10 mouse cellular contexts compared by ENCODE assay signal in the genomic region with DNA sequence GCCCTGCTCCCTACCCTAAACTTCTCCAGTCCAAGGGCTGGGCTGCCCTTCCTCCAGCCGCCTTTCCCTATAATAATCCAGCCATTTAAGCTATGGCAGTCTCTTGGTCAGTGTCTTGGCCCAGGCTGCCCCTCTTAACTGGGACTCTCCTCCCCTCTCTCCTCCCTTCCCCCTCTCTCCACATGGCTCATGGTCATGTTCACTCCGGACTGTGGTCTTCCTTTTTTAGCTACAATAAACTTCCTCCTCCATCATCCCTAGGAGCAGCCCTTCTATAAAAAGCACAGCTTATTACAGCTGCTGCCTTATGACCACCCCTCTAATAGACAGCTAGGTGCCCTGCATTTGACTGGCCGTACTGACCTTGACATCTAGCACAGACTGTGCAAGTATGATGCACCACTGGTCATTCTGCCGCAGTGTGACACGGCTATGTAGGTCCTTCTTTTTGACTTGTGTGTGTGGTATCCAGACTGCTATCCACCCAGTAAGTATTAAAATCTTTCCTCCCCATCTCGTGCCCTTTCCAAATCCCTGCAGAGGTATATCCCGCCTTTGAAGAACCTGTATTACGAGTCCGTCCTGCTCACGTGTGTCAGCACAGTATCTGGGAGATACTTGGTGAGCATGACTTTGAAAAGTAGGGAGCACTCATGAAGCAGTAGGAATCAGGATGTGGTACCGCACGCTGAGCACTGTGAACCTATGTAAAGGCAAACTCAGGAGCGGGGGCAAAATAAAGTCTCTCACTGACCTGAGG. TPM values are rescaled to one million over a fixed set of nuclear protein-coding genes. Genes with fewer than 3 reads are reported as not detected.
DNase-seq lines count a peak whose midpoint lies in the region; ATAC-seq and TF ChIP-seq lines count a peak whose summit lies in the region.
"Had no signal": no experiment of that assay in that cellular context is flagged by ENCODE, and none has a peak within 500 bp of the region (broad histone marks: within the 10 kb centered on the region; RNA-seq: fewer than 3 reads in every experiment).

No protein-coding gene starts in this region.

- peaks cover 20% of the 10 kb centered on the region for H3K4me1 ChIP-seq in hindbrain, embryonic 12.5 days
- peaks cover 2% of the 10 kb centered on the region; the same call in 1 of the 2 replicates for H3K4me1 ChIP-seq in hindbrain, embryonic 11.5 days (replicated peaks; ENCODE audit: control insufficient read depth, insufficient read depth, low read length)
- peaks cover 9 to 43% of the 10 kb centered on the region in 2 experiments for H3K4me1 ChIP-seq in CH12.LX (ENCODE audit: control insufficient read depth in 1 of 2, insufficient read depth in 2 of 2)
- H3K4me1 ChIP-seq in embryonic facial prominence, embryonic 12.5 days: peaks cover 23% of the 10 kb centered on the region
- H3K4me1 ChIP-seq in limb, embryonic 14.5 days (ENCODE audit: control insufficient read depth, insufficient read depth, low read length): peaks cover 20% of the 10 kb centered on the region

- DNase-seq in hindbrain, embryonic 11.5 days (ENCODE audit: low spot score): no peak
- no peak for DNase-seq in CH12.LX (ENCODE audit: extremely low read depth)
- DNase-seq in limb, embryonic 14.5 days (ENCODE audit: low spot score): no peak
- no peak for DNase-seq in left cerebral cortex, postnatal 14 days (ENCODE audit: low spot score in 2 of 2)
- DNase-seq in thymus, postnatal 4 days: no peak
- no peak for DNase-seq in thymus, postnatal 0 days (ENCODE audit: low spot score)
- DNase-seq: cerebellum, postnatal 25 days had no signal

- peaks cover 7% of the 10 kb centered on the region; the same call in 1 of the 2 replicates for H3K36me3 ChIP-seq in hindbrain, embryonic 12.5 days
- no peaks in the 10 kb centered on the region for H3K36me3 ChIP-seq in hindbrain, embryonic 11.5 days (ENCODE audit: control insufficient read depth, insufficient read depth, low read length)
- peaks cover 7 to 22% of the 10 kb centered on the region in 2 experiments for H3K36me3 ChIP-seq in CH12.LX (replicated peaks in 1 of 2; ENCODE audit: control insufficient read depth in 1 of 2, insufficient read depth in 1 of 2, low read length in 1 of 2)
- H3K36me3 ChIP-seq in embryonic facial prominence, embryonic 12.5 days: 0 out of 2 replicates have a peak, but pooled peaks cover 4% of the 10 kb centered on the region
- H3K36me3 ChIP-seq in limb, embryonic 14.5 days (ENCODE audit: control insufficient read depth, insufficient read depth, low read length): peaks cover 7% of the 10 kb centered on the region; the same call in 1 of the 2 replicates

- TF ChIP-seq RAD21 in CH12.LX (IDR thresholded peaks at IDR 0.05; ENCODE audit: low read depth, low read length): no peak

- H3K4me3 ChIP-seq in hindbrain, embryonic 12.5 days: no peak overlapping the region
- H3K4me3 ChIP-seq in hindbrain, embryonic 11.5 days (ENCODE audit: low read depth, low read length): no peak overlapping the region
- H3K4me3 ChIP-seq in CH12.LX (replicated peaks in 1 of 3; ENCODE audit: low read depth in 2 of 3, low read length in 2 of 3, poor library complexity in 1 of 3): no peak overlapping the region
- H3K4me3 ChIP-seq in embryonic facial prominence, embryonic 12.5 days: no peak overlapping the region
- no peak overlapping the region for H3K4me3 ChIP-seq in limb, embryonic 14.5 days (replicated peaks; ENCODE audit: low read length)

- 91% methylated on average over 13 of the region's 13 CpGs for whole genome bisulfite sequencing in hindbrain, embryonic 12.5 days
- WGBS in hindbrain, embryonic 11.5 days: 93% methylated on average over 13 of the region's 13 CpGs
- 88% methylated on average over 13 of the region's 13 CpGs for whole genome bisulfite sequencing in embryonic facial prominence, embryonic 12.5 days
- 81% methylated on average over 13 of the region's 13 CpGs for WGBS in limb, embryonic 14.5 days

- TF ChIP-seq CTCF in CH12.LX (conservative IDR thresholded peaks at IDR 0.05 in 1 of 2, IDR thresholded peaks at IDR 0.05 in 1 of 2; ENCODE audit: low read depth in 2 of 2, low read length in 2 of 2): no peak

- H3K9ac ChIP-seq in hindbrain, embryonic 12.5 days: peak overlapping the region; percentile 93; the same call in 1 of the 2 replicates
- no peak overlapping the region for H3K9ac ChIP-seq in hindbrain, embryonic 11.5 days (ENCODE audit: low read depth, low read length)
- no peak overlapping the region for H3K9ac ChIP-seq in CH12.LX (ENCODE audit: insufficient read depth, low read depth)
- H3K9ac ChIP-seq in embryonic facial prominence, embryonic 12.5 days: no peak overlapping the region; the same call in 1 of the 2 replicates
- H3K9ac ChIP-seq in limb, embryonic 14.5 days (ENCODE audit: low read depth, low read length, severe bottlenecking): no peak overlapping the region

- no peak overlapping the region for H3K27ac ChIP-seq in hindbrain, embryonic 12.5 days
- no peak overlapping the region for H3K27ac ChIP-seq in hindbrain, embryonic 11.5 days (ENCODE audit: low read depth, low read length)
- no peak overlapping the region for H3K27ac ChIP-seq in CH12.LX (ENCODE audit: insufficient read depth, low read depth)
- no peak overlapping the region for H3K27ac ChIP-seq in embryonic facial prominence, embryonic 12.5 days
- H3K27ac ChIP-seq in limb, embryonic 14.5 days (replicated peaks; ENCODE audit: low read depth, low read length): 0 out of 2 replicates have a peak overlapping the region, but pooled peaks have one; percentile 39

- TF ChIP-seq EP300 in CH12.LX (IDR thresholded peaks at IDR 0.05; ENCODE audit: low read length): no peak

- no peak for TF ChIP-seq POLR2A in CH12.LX (IDR thresholded peaks at IDR 0.05; ENCODE audit: low read depth, low read length)
- TF ChIP-seq POLR2A in limb, embryonic 14.5 days (IDR thresholded peaks at IDR 0.05; ENCODE audit: borderline replicate concordance, extremely low read depth, insufficient read depth, insufficient read length): no peak

- intact Hi-C loops in left cerebral cortex, postnatal 14 days (cut with DNase I): loop anchor here (2.0 kb wide), 1 partner anchor 23 kb away; no protein-coding TSS in a partner anchor

- in situ Hi-C loops in CH12.LX (cut with MboI; ENCODE audit: low pct_ligation_motif_present, low pct_unique_long_range_greater_than_20kb, low sequenced_read_pairs): no loop called here

- peak overlapping the region; percentile 82; the same call in 1 of the 2 replicates for H3K4me2 ChIP-seq in hindbrain, embryonic 12.5 days (replicated peaks)
- no peak overlapping the region for H3K4me2 ChIP-seq in hindbrain, embryonic 11.5 days (replicated peaks; ENCODE audit: low read depth, low read length)
- H3K4me2 ChIP-seq in CH12.LX (ENCODE audit: insufficient read depth, low read depth, poor library complexity, severe bottlenecking): 0 out of 2 replicates have a peak overlapping the region, but pooled peaks have one; percentile 46
- H3K4me2 ChIP-seq in embryonic facial prominence, embryonic 12.5 days (replicated peaks): peak overlapping the region; percentile 71; the same call in 1 of the 2 replicates
- peak overlapping the region; percentile 75; the same call in 1 of the 2 replicates for H3K4me2 ChIP-seq in limb, embryonic 14.5 days (replicated peaks; ENCODE audit: low read depth, low read length, severe bottlenecking)

- dilution Hi-C loops in CH12.LX (cut with MboI; ENCODE audit: extremely low pct_ligation_motif_present, extremely low pct_unique_long_range_greater_than_20kb, low sequenced_read_pairs): no loop called here

- H3K79me2 ChIP-seq in CH12.LX (replicated peaks; ENCODE audit: control insufficient read depth, extremely low read depth, insufficient read depth, poor library complexity, severe bottlenecking): peaks cover 19% of the 10 kb centered on the region

- no peaks in the 10 kb centered on the region for H3K27me3 ChIP-seq in hindbrain, embryonic 12.5 days
- no peaks in the 10 kb centered on the region for H3K27me3 ChIP-seq in hindbrain, embryonic 11.5 days (ENCODE audit: control insufficient read depth, insufficient read depth, low read length)
- H3K27me3 ChIP-seq in CH12.LX (replicated peaks): no peaks in the 10 kb centered on the region
- H3K27me3 ChIP-seq in embryonic facial prominence, embryonic 12.5 days: no peaks in the 10 kb centered on the region
- H3K27me3 ChIP-seq in limb, embryonic 14.5 days (ENCODE audit: control insufficient read depth, insufficient read depth, low read length): no peaks in the 10 kb centered on the region

- no peaks in the 10 kb centered on the region for H3K9me3 ChIP-seq in hindbrain, embryonic 12.5 days (replicated peaks)
- no peaks in the 10 kb centered on the region for H3K9me3 ChIP-seq in hindbrain, embryonic 11.5 days (ENCODE audit: control insufficient read depth, low read length)
- H3K9me3 ChIP-seq in CH12.LX (replicated peaks; ENCODE audit: low read length): no peaks in the 10 kb centered on the region
- H3K9me3 ChIP-seq in embryonic facial prominence, embryonic 12.5 days: no peaks in the 10 kb centered on the region
- no peaks in the 10 kb centered on the region for H3K9me3 ChIP-seq in limb, embryonic 14.5 days (ENCODE audit: control insufficient read depth, low read length)

- no peak for ATAC-seq in hindbrain, embryonic 12.5 days (ENCODE audit: low FRiP score)
- no peak for ATAC-seq in hindbrain, embryonic 11.5 days (ENCODE audit: low FRiP score)
- no peak for ATAC-seq in embryonic facial prominence, embryonic 12.5 days (ENCODE audit: insufficient number of reproducible peaks, insufficient read depth, low FRiP score, low TSS enrichment)
- no peak for ATAC-seq in limb, embryonic 14.5 days (ENCODE audit: low FRiP score, low read depth)

RNA-seq across cellular contexts. Expression of gene Erp29, which starts 1.6 kb away (rescaled TPM):
- polyA plus RNA-seq in hindbrain, embryonic 12.5 days (2016; fragmentation: Nextera tagmentation; extraction: Ambion mirVana): 139 and 145 TPM in 2 replicates
- polyA plus RNA-seq in hindbrain, embryonic 11.5 days (2014; fragmentation: Nextera tagmentation; extraction: Ambion mirVana): 111 and 113 TPM in 2 replicates
- 252 and 297 TPM in 2 replicates for total RNA-seq in CH12.LX (2012; rRNA removed)
- 204 and 243 TPM in 2 replicates for total RNA-seq in CH12.LX (2014; rRNA removed)
- polyA plus RNA-seq in CH12.LX (2012; ENCODE audit: insufficient read length, low read depth): 258 and 286 TPM in 2 replicates
- 135 and 137 TPM in 2 replicates for polyA plus RNA-seq in embryonic facial prominence, embryonic 12.5 days (2016; fragmentation: Nextera tagmentation; extraction: Ambion mirVana)
- polyA plus RNA-seq in limb, embryonic 14.5 days (2012; rRNA removed): 113 and 161 TPM in 2 replicates
- polyA plus RNA-seq in limb, embryonic 14.5 days (2014; fragmentation: Nextera tagmentation; extraction: Ambion mirVana): 159 and 162 TPM in 2 replicates
- total RNA-seq in left cerebral cortex, postnatal 14 days (2021): 100 to 1,000 TPM; 152 to 170 TPM
- 102 and 107 TPM in 2 replicates for polyA plus RNA-seq in thymus, postnatal 0 days (2015; fragmentation: Nextera tagmentation; extraction: Ambion mirVana)

RNA-seq across cellular contexts. Expression of gene Tmem116, which starts 2.2 kb away (rescaled TPM):
- polyA plus RNA-seq in hindbrain, embryonic 12.5 days (2016; fragmentation: Nextera tagmentation; extraction: Ambion mirVana): 1.4 and 1.8 TPM in 2 replicates
- polyA plus RNA-seq in hindbrain, embryonic 11.5 days (2014; fragmentation: Nextera tagmentation; extraction: Ambion mirVana): 0.85 and 1.1 TPM in 2 replicates
- total RNA-seq in CH12.LX (2012; rRNA removed) (2.3 and 2.5 TPM in 2 replicates), CH12.LX (2014; rRNA removed) (0.97 and 1.3 TPM in 2 replicates)
- 2.5 and 3.2 TPM in 2 replicates for polyA plus RNA-seq in CH12.LX (2012; ENCODE audit: insufficient read length, low read depth)
- 1.3 and 1.4 TPM in 2 replicates for polyA plus RNA-seq in embryonic facial prominence, embryonic 12.5 days (2016; fragmentation: Nextera tagmentation; extraction: Ambion mirVana)
- 2.4 and 3.4 TPM in 2 replicates for polyA plus RNA-seq in limb, embryonic 14.5 days (2012; rRNA removed)
- 1.5 and 2.9 TPM in 2 replicates for polyA plus RNA-seq in limb, embryonic 14.5 days (2014; fragmentation: Nextera tagmentation; extraction: Ambion mirVana)
- 1 to 10 TPM; 5.7 to 6.8 TPM for total RNA-seq in left cerebral cortex, postnatal 14 days (2021)
- 1.5 and 2.0 TPM in 2 replicates for polyA plus RNA-seq in thymus, postnatal 0 days (2015; fragmentation: Nextera tagmentation; extraction: Ambion mirVana)

RNA-seq across cellular contexts. Expression of gene Adam1b, which starts 49.3 kb away (rescaled TPM):
- not detected in 2 replicates for polyA plus RNA-seq in hindbrain, embryonic 12.5 days (2016; fragmentation: Nextera tagmentation; extraction: Ambion mirVana)
- not detected in 2 replicates for polyA plus RNA-seq in hindbrain, embryonic 11.5 days (2014; fragmentation: Nextera tagmentation; extraction: Ambion mirVana)
- total RNA-seq in CH12.LX (2012; rRNA removed) (0.04 TPM in 1 of 2 replicates, not detected in the other), CH12.LX (2014; rRNA removed) (not detected in 2 replicates)
- polyA plus RNA-seq in CH12.LX (2012; ENCODE audit: insufficient read length, low read depth): 0.08 TPM in 1 of 2 replicates, not detected in the other
- polyA plus RNA-seq in embryonic facial prominence, embryonic 12.5 days (2016; fragmentation: Nextera tagmentation; extraction: Ambion mirVana): not detected in 2 replicates
- not detected in 2 replicates for polyA plus RNA-seq in limb, embryonic 14.5 days (2012; rRNA removed)
- 0.18 TPM in 1 of 2 replicates, not detected in the other for polyA plus RNA-seq in limb, embryonic 14.5 days (2014; fragmentation: Nextera tagmentation; extraction: Ambion mirVana)
- not detected for total RNA-seq in left cerebral cortex, postnatal 14 days (2021)
- polyA plus RNA-seq in thymus, postnatal 0 days (2015; fragmentation: Nextera tagmentation; extraction: Ambion mirVana): 0.05 TPM in 1 of 2 replicates, not detected in the other
- polyA plus RNA-seq: neural tube, embryonic 14.5 days had no signal

RNA-seq across cellular contexts. Expression of gene Naa25, which starts 56.2 kb away (rescaled TPM):
- 42.7 and 43.3 TPM in 2 replicates for polyA plus RNA-seq in hindbrain, embryonic 12.5 days (2016; fragmentation: Nextera tagmentation; extraction: Ambion mirVana)
- polyA plus RNA-seq in hindbrain, embryonic 11.5 days (2014; fragmentation: Nextera tagmentation; extraction: Ambion mirVana): 48.9 and 53.3 TPM in 2 replicates
- total RNA-seq in CH12.LX (2012; rRNA removed): 41.3 and 44.1 TPM in 2 replicates
- total RNA-seq in CH12.LX (2014; rRNA removed): 53.1 and 59.7 TPM in 2 replicates
- 60.3 and 66.0 TPM in 2 replicates for polyA plus RNA-seq in CH12.LX (2012; ENCODE audit: insufficient read length, low read depth)
- 40.7 and 41.8 TPM in 2 replicates for polyA plus RNA-seq in embryonic facial prominence, embryonic 12.5 days (2016; fragmentation: Nextera tagmentation; extraction: Ambion mirVana)
- polyA plus RNA-seq in limb, embryonic 14.5 days (2012; rRNA removed): 20.2 and 20.9 TPM in 2 replicates
- 39.8 and 41.2 TPM in 2 replicates for polyA plus RNA-seq in limb, embryonic 14.5 days (2014; fragmentation: Nextera tagmentation; extraction: Ambion mirVana)
- 10 to 100 TPM; 45.8 to 48.0 TPM for total RNA-seq in left cerebral cortex, postnatal 14 days (2021)
- 33.6 and 36.8 TPM in 2 replicates for polyA plus RNA-seq in thymus, postnatal 0 days (2015; fragmentation: Nextera tagmentation; extraction: Ambion mirVana)
